24 mouse cellular contexts compared by ENCODE assay signal in genomic region chr8:37196859-37197258, GRCm38 (mm10).
"Had no signal": no experiment of that assay in that cellular context is flagged by ENCODE, and none has a peak within 500 bp of the region (broad histone marks: within the 10 kb centered on the region; RNA-seq: fewer than 3 reads in every experiment).

No protein-coding gene starts in this region.

- H3K27ac ChIP-seq: gastrocnemius, adult 2 months; heart, embryonic 10.5 days; hindbrain, embryonic 10.5 days; hindbrain, embryonic 12.5 days; hindbrain, embryonic 14.5 days; intestine, embryonic 15.5 days; layer of hippocampus, adult 2 months; left cerebral cortex, adult 2 months; limb, embryonic 10.5 days; limb, embryonic 12.5 days had no signal

- DNase-seq: gastrocnemius, adult 2 months; gastrocnemius, postnatal 10 days; gastrocnemius, postnatal 25 days; heart, adult 18-20 months; heart, postnatal 10 days; heart, postnatal 4 days; kidney, adult 18-20 months; kidney, adult 8-10 months; kidney, postnatal 10 days; kidney, postnatal 25 days; kidney, postnatal 4 days had no signal

- H3K4me1 ChIP-seq: heart, embryonic 10.5 days; heart, embryonic 12.5 days; hindbrain, embryonic 10.5 days; hindbrain, embryonic 12.5 days; intestine, embryonic 15.5 days; limb, embryonic 10.5 days; limb, embryonic 12.5 days had no signal

- H3K27me3 ChIP-seq: heart, embryonic 12.5 days; hindbrain, embryonic 12.5 days; intestine, embryonic 15.5 days; limb, embryonic 12.5 days had no signal

- H3K36me3 ChIP-seq: heart, embryonic 10.5 days; heart, embryonic 12.5 days; hindbrain, embryonic 10.5 days; hindbrain, embryonic 12.5 days; intestine, embryonic 15.5 days; limb, embryonic 10.5 days; limb, embryonic 12.5 days had no signal

- H3K9ac ChIP-seq: heart, embryonic 12.5 days; hindbrain, embryonic 12.5 days; hindbrain, embryonic 14.5 days; intestine, embryonic 15.5 days; limb, embryonic 12.5 days had no signal

- ATAC-seq: hindbrain, embryonic 16.5 days; inflammation-experienced regulatory T-cells, adult 6 months; intestine, embryonic 15.5 days; intestine, postnatal 0 days had no signal

- H3K4me3 ChIP-seq: gastrocnemius, adult 2 months; heart, embryonic 10.5 days; heart, embryonic 12.5 days; hindbrain, embryonic 10.5 days; hindbrain, embryonic 12.5 days; intestine, embryonic 15.5 days; layer of hippocampus, adult 2 months; left cerebral cortex, adult 2 months; limb, embryonic 10.5 days; limb, embryonic 12.5 days had no signal

- H3K4me2 ChIP-seq: heart, embryonic 12.5 days; hindbrain, embryonic 12.5 days; hindbrain, embryonic 14.5 days; intestine, embryonic 15.5 days; limb, embryonic 12.5 days had no signal

- H3K9me3 ChIP-seq: heart, embryonic 10.5 days; heart, embryonic 12.5 days; hindbrain, embryonic 10.5 days; hindbrain, embryonic 12.5 days; intestine, embryonic 15.5 days; limb, embryonic 10.5 days; limb, embryonic 12.5 days had no signal
